Mouse (Mus musculus) G1E (cell line): Measurements from ENCODE around the gene Trmo.

Experiments
- CTCF ChIP-seq: IDR thresholded peaks from 2 replicates; pipeline ENCODE4 v1.5.1; 2012; ENCODE audit warnings: low read depth, low read length, inconsistent platforms, mixed read lengths
- GATA1 ChIP-seq: IDR thresholded peaks from 2 replicates; pipeline ENCODE4 v1.6.1; 2012; ENCODE audit warnings: borderline replicate concordance, low read length, inconsistent platforms, mixed read lengths
- POLR2AphosphoS5 ChIP-seq: IDR thresholded peaks from 2 replicates; pipeline ENCODE4 v1.6.1; 2012; ENCODE audit warnings: low read depth, low read length, inconsistent platforms; ENCODE audit not compliant: insufficient replicate concordance
- TAL1 ChIP-seq: conservative IDR thresholded peaks from 2 replicates; pipeline ENCODE4 v1.6.1; 2012; ENCODE audit warnings: low read depth, low read length, inconsistent platforms, mixed read lengths

DNA sequence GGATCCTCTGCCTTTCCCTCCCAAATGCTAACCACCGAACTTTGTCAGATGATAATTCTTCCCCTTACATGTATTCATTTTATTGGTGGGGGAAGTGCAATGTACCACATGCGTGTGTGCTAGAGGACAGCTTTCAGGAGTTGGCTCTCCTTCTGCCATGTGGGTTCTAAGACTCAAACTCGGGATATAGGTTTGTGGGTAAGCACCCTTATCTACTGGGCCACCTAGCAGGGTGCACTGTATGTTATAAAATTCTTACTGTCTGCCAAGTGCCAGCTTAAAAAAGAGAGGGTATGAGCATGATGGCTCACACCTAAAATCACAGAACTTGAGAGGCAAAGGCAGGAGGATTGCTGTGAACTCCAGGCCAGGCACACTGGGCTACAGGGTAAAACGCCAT, 9.6 kb upstream of the Trmo start:
- TF ChIP-seq CTCF (no peak), TAL1 (no peak), POLR2AphosphoS5 (no peak), GATA1 (no peak)
